Mouse (Mus musculus) kidney, embryonic 15.5 days (tissue): Measurements from ENCODE around the gene Prss56. TPM values are rescaled to one million over a fixed set of nuclear protein-coding genes. Genes with fewer than 3 reads are reported as not detected.

Source experiments
- ATAC-seq: fragments of 200-750 bp; cut with Nextera tagmentation; replicated peaks from 2 replicates; pipeline ENCODE4 v1.8.0; 2017; ENCODE audit warnings: moderate TSS enrichment; ENCODE audit not compliant: low FRiP score
- H3K27ac ChIP-seq: fragments of 300-500 bp; sonication (generic); 2 replicates; pipeline ENCODE4 v1.5.1; 2015; ENCODE audit warnings: mild to moderate bottlenecking, inconsistent platforms
- H3K27me3 ChIP-seq: fragments of 300-500 bp; sonication (generic); 2 replicates; pipeline ENCODE4 v1.6.1; 2015; ENCODE audit warnings: inconsistent platforms
- H3K36me3 ChIP-seq: fragments of 300-500 bp; sonication (generic); 2 replicates; pipeline ENCODE4 v1.6.1; 2015; ENCODE audit warnings: inconsistent platforms
- H3K4me1 ChIP-seq: fragments of 300-500 bp; sonication (generic); 2 replicates; pipeline ENCODE4 v1.6.1; 2015; ENCODE audit warnings: inconsistent platforms
- H3K4me2 ChIP-seq: fragments of 300-500 bp; sonication (generic); 2 replicates; pipeline ENCODE4 v1.6.1; 2015; ENCODE audit warnings: moderate library complexity, mild to moderate bottlenecking, inconsistent platforms
- H3K4me3 ChIP-seq: fragments of 300-500 bp; sonication (generic); replicated peaks from 2 replicates; pipeline ENCODE4 v1.5.1; 2015; ENCODE audit warnings: mild to moderate bottlenecking, inconsistent platforms
- H3K9ac ChIP-seq: fragments of 300-500 bp; sonication (generic); 2 replicates; pipeline ENCODE4 v1.6.1; 2015; ENCODE audit warnings: mild to moderate bottlenecking, inconsistent platforms
- H3K9me3 ChIP-seq: fragments of 300-500 bp; sonication (generic); replicated peaks from 2 replicates; pipeline ENCODE4 v1.6.1; 2016; ENCODE audit warnings: inconsistent platforms
- WGBS: fragments of 180-500 bp; shearing (Covaris S2); methylation state at CpG from one replicate; pipeline ENCODE4 v1.1.7; 2015; ENCODE audit warnings: mixed read lengths; 5-methylcytosine and 5-hydroxymethylcytosine counted together
- polyA plus RNA-seq: library from polyadenylated mRNA; unstranded; fragments of >200 nt; fragmentation: Nextera tagmentation; extraction: Ambion mirVana; gene quantifications from 2 replicates; pipeline ENCODE4 v1.2.1, GENCODE M21; 2015

Prss56 gene
- polyA plus RNA-seq, 1 experiment from 2014 or later, result 0.09 TPM

GRCm38 (mm10) chr1:87164164-87164795, 18.8 kb upstream of the Prss56 start:
- Histone ChIP-seq H3K4me1 (peaks cover 6% of the 10 kb centered on the region), H3K9me3 (no peaks in the 10 kb centered on the region), H3K36me3 (no peaks in the 10 kb centered on the region), H3K4me2 (no peak overlapping the region), H3K4me3 (no peak overlapping the region), H3K9ac (no peak overlapping the region), H3K27ac (no peak overlapping the region), H3K27me3 (peaks cover 90% of the 10 kb centered on the region)
- 0 out of 2 replicates have a peak, but pooled peaks have one; percentile 36 for ATAC-seq
- 22% methylated on average over 11 of the region's 11 CpGs for WGBS

- H3K9me3 ChIP-seq, result no peaks in the 10 kb centered on the region
- WGBS, result 37% methylated on average over 9 of the region's 9 CpGs
- no peak overlapping the region for H3K4me3 ChIP-seq
- no peaks in the 10 kb centered on the region for H3K36me3 ChIP-seq
- peaks cover 93% of the 10 kb centered on the region for H3K27me3 ChIP-seq
- peaks cover 8% of the 10 kb centered on the region for H3K4me1 ChIP-seq
- ATAC-seq, result no peak
- no peak overlapping the region for H3K4me2 ChIP-seq
- no peak overlapping the region for H3K27ac ChIP-seq
- H3K9ac ChIP-seq, result no peak overlapping the region
These were observed 18.3 kb upstream of the Prss56 start for GRCm38 (mm10) chr1:87164796-87165184.

- ATAC-seq, result no peak
- Histone ChIP-seq H3K4me2 (peak overlapping the region; percentile 33), H3K36me3 (no peaks in the 10 kb centered on the region), H3K27ac (no peak overlapping the region), H3K4me3 (no peak overlapping the region), H3K4me1 (peaks cover 29% of the 10 kb centered on the region), H3K9ac (no peak overlapping the region), H3K9me3 (no peaks in the 10 kb centered on the region), H3K27me3 (peaks cover 85% of the 10 kb centered on the region)
- 9% methylated on average over 18 of the region's 19 CpGs for WGBS
These were observed 12.7 kb upstream of the Prss56 start for GRCm38 (mm10) chr1:87170458-87170857.

- 96% methylated on average over 1 of the region's 1 CpGs for WGBS
- Histone ChIP-seq H3K27ac (no peak overlapping the region), H3K27me3 (peaks cover 77% of the 10 kb centered on the region), H3K4me2 (no peak overlapping the region), H3K9ac (no peak overlapping the region), H3K4me1 (peaks cover 38% of the 10 kb centered on the region), H3K36me3 (no peaks in the 10 kb centered on the region), H3K4me3 (no peak overlapping the region), H3K9me3 (no peaks in the 10 kb centered on the region)
- no peak for ATAC-seq
These were observed 11.8 kb upstream of the Prss56 start for GRCm38 (mm10) chr1:87171312-87171711.

- peaks cover 39% of the 10 kb centered on the region for H3K4me1 ChIP-seq
- no peak overlapping the region for H3K4me2 ChIP-seq
- H3K36me3 ChIP-seq, result no peaks in the 10 kb centered on the region
- H3K4me3 ChIP-seq, result no peak overlapping the region
- 40% methylated on average over 9 of the region's 9 CpGs for WGBS
- ATAC-seq, result no peak
- no peak overlapping the region for H3K27ac ChIP-seq
- H3K9me3 ChIP-seq, result no peaks in the 10 kb centered on the region
- no peak overlapping the region for H3K9ac ChIP-seq
- H3K27me3 ChIP-seq, result peaks cover 70% of the 10 kb centered on the region
These were observed 10.8 kb upstream of the Prss56 start for GRCm38 (mm10) chr1:87172316-87172715.

- Histone ChIP-seq H3K27ac (no peak overlapping the region), H3K4me2 (peak overlapping the region; percentile 45), H3K36me3 (no peaks in the 10 kb centered on the region), H3K9me3 (no peaks in the 10 kb centered on the region), H3K4me1 (peaks cover 39% of the 10 kb centered on the region), H3K27me3 (peaks cover 53% of the 10 kb centered on the region), H3K4me3 (no peak overlapping the region), H3K9ac (no peak overlapping the region)
- WGBS, result 21% methylated on average over 28 of the region's 28 CpGs
- peak; percentile 23; the same call in 1 of the 2 replicates for ATAC-seq
These were observed 8.8 kb upstream of the Prss56 start for GRCm38 (mm10) chr1:87174006-87174955.

GRCm38 (mm10) chr1:87175852-87176292, 7.2 kb upstream of the Prss56 start:
- 3% methylated on average over 11 of the region's 11 CpGs for WGBS
- ATAC-seq, result peak; percentile 83
- no peak overlapping the region for H3K27ac ChIP-seq
- peaks cover 28% of the 10 kb centered on the region for H3K4me1 ChIP-seq
- no peak overlapping the region for H3K4me3 ChIP-seq
- H3K27me3 ChIP-seq, result peaks cover 44% of the 10 kb centered on the region
- no peak overlapping the region for H3K9ac ChIP-seq
- H3K9me3 ChIP-seq, result no peaks in the 10 kb centered on the region
- H3K4me2 ChIP-seq, result peak overlapping the region; percentile 33
- H3K36me3 ChIP-seq, result no peaks in the 10 kb centered on the region

GRCm38 (mm10) chr1:87180896-87181295, 2.2 kb upstream of the Prss56 start:
- H3K36me3 ChIP-seq, result no peaks in the 10 kb centered on the region
- no peak overlapping the region for H3K27ac ChIP-seq
- no peak overlapping the region for H3K9ac ChIP-seq
- ATAC-seq, result no peak
- WGBS, result 23% methylated on average over 5 of the region's 5 CpGs
- no peak overlapping the region for H3K4me3 ChIP-seq
- H3K9me3 ChIP-seq, result no peaks in the 10 kb centered on the region
- peaks cover 59% of the 10 kb centered on the region for H3K27me3 ChIP-seq
- no peak overlapping the region for H3K4me2 ChIP-seq
- H3K4me1 ChIP-seq, result peaks cover 30% of the 10 kb centered on the region

- Histone ChIP-seq H3K27me3 (peaks cover 85% of the 10 kb centered on the region), H3K9me3 (no peaks in the 10 kb centered on the region), H3K4me3 (peak overlapping the region; percentile 13; the same call in 1 of the 2 replicates)
These were observed 1.1 kb downstream of the Prss56 start for GRCm38 (mm10) chr1:87183998-87184750.

GRCm38 (mm10) chr1:87184751-87185139, 1.6 kb downstream of the Prss56 start:
- Histone ChIP-seq H3K4me2 (peak overlapping the region; percentile 45), H3K4me1 (peaks cover 36% of the 10 kb centered on the region), H3K4me3 (peak overlapping the region; percentile 13; the same call in 1 of the 2 replicates), H3K9ac (no peak overlapping the region), H3K27me3 (peaks cover 90% of the 10 kb centered on the region), H3K36me3 (no peaks in the 10 kb centered on the region), H3K9me3 (no peaks in the 10 kb centered on the region), H3K27ac (no peak overlapping the region)
- WGBS, result 11% methylated on average over 20 of the region's 20 CpGs
- no peak for ATAC-seq

More at GRCm38 (mm10) chr1:87183998-87184750, 1.1 kb downstream of the Prss56 start:
- ATAC-seq, result no peak
- no peak overlapping the region for H3K9ac ChIP-seq
- peak overlapping the region; percentile 45 for H3K4me2 ChIP-seq
- peaks cover 36% of the 10 kb centered on the region for H3K4me1 ChIP-seq
- H3K27ac ChIP-seq, result no peak overlapping the region
- WGBS, result 28% methylated on average over 15 of the region's 15 CpGs
- H3K36me3 ChIP-seq, result no peaks in the 10 kb centered on the region

- 7% methylated on average over 13 of the region's 13 CpGs for WGBS
- no peak overlapping the region for H3K27ac ChIP-seq
- 0 out of 2 replicates have a peak, but pooled peaks have one; percentile 3 for ATAC-seq
- H3K4me3 ChIP-seq, result no peak overlapping the region
- H3K9me3 ChIP-seq, result no peaks in the 10 kb centered on the region
- H3K4me2 ChIP-seq, result peak overlapping the region; percentile 98; the same call in 1 of the 2 replicates
- no peaks in the 10 kb centered on the region for H3K36me3 ChIP-seq
- peaks cover 39% of the 10 kb centered on the region for H3K4me1 ChIP-seq
- H3K9ac ChIP-seq, result no peak overlapping the region
- H3K27me3 ChIP-seq, result peaks cover 84% of the 10 kb centered on the region
These were observed 2.4 kb downstream of the Prss56 start for GRCm38 (mm10) chr1:87185526-87185925.
